Mouse (Mus musculus) forebrain, embryonic 16.5 days (tissue): Measurements from ENCODE around the gene Man1c1. TPM values are rescaled to one million over a fixed set of nuclear protein-coding genes. Genes with fewer than 3 reads are reported as not detected.

Experiments used
- ATAC-seq: fragments of 200-750 bp; cut with Nextera tagmentation; 2 replicates; pipeline ENCODE4 v1.8.0; 2017; ENCODE audit warnings: mild to moderate bottlenecking, moderate library complexity
- H3K27ac ChIP-seq: fragments of 300-500 bp; sonication (generic); 2 replicates; pipeline ENCODE4 v1.5.1; 2014; ENCODE audit warnings: low read length, control low read depth
- H3K27me3 ChIP-seq: fragments of 300-500 bp; sonication (generic); replicated peaks from 2 replicates; pipeline ENCODE4 v1.6.1; 2014; ENCODE audit warnings: low read length; ENCODE audit not compliant: control insufficient read depth, insufficient read depth
- H3K36me3 ChIP-seq: fragments of 300-500 bp; sonication (generic); 2 replicates; pipeline ENCODE4 v1.6.1; 2014; ENCODE audit not compliant: control insufficient read depth, insufficient read depth
- H3K4me1 ChIP-seq: fragments of 300-500 bp; sonication (generic); replicated peaks from 2 replicates; pipeline ENCODE4 v1.6.1; 2014; ENCODE audit warnings: low read length; ENCODE audit not compliant: control insufficient read depth, insufficient read depth
- H3K4me2 ChIP-seq: fragments of 300-500 bp; sonication (generic); 2 replicates; pipeline ENCODE4 v1.6.1; 2014; ENCODE audit warnings: mild to moderate bottlenecking, low read length, control low read depth
- H3K4me3 ChIP-seq: fragments of 300-500 bp; sonication (generic); replicated peaks from 2 replicates; pipeline ENCODE4 v1.5.1; 2014; ENCODE audit warnings: mild to moderate bottlenecking, low read length, control low read depth
- H3K9ac ChIP-seq: fragments of 300-500 bp; sonication (generic); replicated peaks from 2 replicates; pipeline ENCODE4 v1.6.1; 2014; ENCODE audit warnings: low read depth, low read length, control low read depth
- H3K9me3 ChIP-seq: fragments of 300-500 bp; sonication (generic); 2 replicates; pipeline ENCODE4 v1.6.1; 2016; ENCODE audit warnings: low read length; ENCODE audit not compliant: control insufficient read depth
- WGBS: fragments of 180-500 bp; shearing (Covaris S2); extraction: QIAGEN DNeasy Blood & Tissue Kit; methylation state at CpG from one replicate; pipeline ENCODE4 v1.1.7; 2014; 5-methylcytosine and 5-hydroxymethylcytosine counted together
- polyA plus RNA-seq: library from polyadenylated mRNA; unstranded; fragments of >200 nt; fragmentation: Nextera tagmentation; extraction: Ambion mirVana; gene quantifications from 2 replicates; pipeline ENCODE4 v1.2.1, GENCODE M21; 2015

Man1c1 gene
- polyA plus RNA-seq, 1 experiment from 2014 or later: 2.3 TPM

DNA sequence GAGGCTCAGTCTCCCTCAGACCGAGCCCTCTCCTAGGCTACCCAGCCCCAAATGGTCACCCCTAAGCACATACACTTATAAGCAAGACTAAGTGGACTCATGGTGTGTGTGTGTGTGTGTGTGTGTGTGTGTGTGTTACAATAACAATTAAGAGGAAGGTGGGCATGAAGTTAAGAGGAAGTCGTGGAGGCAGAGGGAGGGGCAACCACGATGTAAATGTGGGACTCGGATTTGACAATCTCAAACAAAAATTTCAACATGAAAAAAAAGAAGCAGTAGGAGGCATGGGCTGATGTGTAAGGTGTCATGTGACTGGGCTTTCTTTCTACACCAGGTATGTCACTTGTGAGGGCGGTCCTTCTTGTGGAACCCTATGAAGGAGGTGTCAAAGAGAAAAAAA, 96.4 kb downstream of the Man1c1 start:
- Histone ChIP-seq H3K27me3 (no peaks in the 10 kb centered on the region), H3K4me3 (no peak overlapping the region), H3K4me1 (peaks cover 16% of the 10 kb centered on the region), H3K36me3 (no peaks in the 10 kb centered on the region), H3K27ac (no peak overlapping the region), H3K9ac (no peak overlapping the region), H3K9me3 (no peaks in the 10 kb centered on the region), H3K4me2 (no peak overlapping the region)
- WGBS: 88% methylated on average over 5 of the region's 5 CpGs
- ATAC-seq: no peak

- Histone ChIP-seq H3K4me1 (peaks cover 16% of the 10 kb centered on the region), H3K27me3 (no peaks in the 10 kb centered on the region), H3K27ac (peak overlapping the region; percentile 41; the same call in 1 of the 2 replicates), H3K4me2 (no peak overlapping the region; the same call in 1 of the 2 replicates), H3K36me3 (no peaks in the 10 kb centered on the region), H3K9me3 (no peaks in the 10 kb centered on the region), H3K4me3 (no peak overlapping the region), H3K9ac (no peak overlapping the region)
- WGBS: 34% methylated on average over 5 of the region's 5 CpGs
- ATAC-seq: peak; percentile 77
These were observed 98.0 kb downstream of the Man1c1 start for GRCm38 (mm10) chr4:134606054-134606453.

DNA sequence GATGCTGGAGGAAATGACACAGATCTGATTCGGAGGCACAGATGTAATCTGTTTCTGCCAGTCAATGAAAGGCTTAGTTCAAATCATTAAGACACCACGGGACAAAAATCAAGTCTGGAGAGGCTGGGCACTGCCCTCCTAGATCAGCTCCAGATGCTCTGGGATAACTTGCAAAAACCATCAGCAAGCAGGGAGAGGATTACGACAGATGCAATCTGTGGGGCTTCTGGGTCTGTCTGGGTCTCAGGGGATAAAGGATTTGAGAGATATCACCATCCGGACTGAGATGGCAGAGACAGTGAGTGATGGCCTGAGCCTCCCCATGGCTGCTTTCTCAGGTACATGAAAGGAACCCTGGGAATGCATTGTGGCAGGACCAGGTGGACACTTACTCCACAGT, 99.6 kb downstream of the Man1c1 start:
- no peak overlapping the region for H3K9ac ChIP-seq
- H3K36me3 ChIP-seq: no peaks in the 10 kb centered on the region
- H3K9me3 ChIP-seq: no peaks in the 10 kb centered on the region
- H3K4me1 ChIP-seq: peaks cover 16% of the 10 kb centered on the region
- no peak overlapping the region for H3K27ac ChIP-seq
- ATAC-seq: no peak
- no peak overlapping the region for H3K4me2 ChIP-seq
- no peaks in the 10 kb centered on the region for H3K27me3 ChIP-seq
- no peak overlapping the region for H3K4me3 ChIP-seq
- WGBS: 76% methylated on average over 4 of the region's 4 CpGs

- Histone ChIP-seq H3K36me3 (no peaks in the 10 kb centered on the region), H3K4me1 (peaks cover 16% of the 10 kb centered on the region), H3K9ac (no peak overlapping the region), H3K4me2 (no peak overlapping the region), H3K4me3 (no peak overlapping the region), H3K27ac (no peak overlapping the region), H3K27me3 (no peaks in the 10 kb centered on the region), H3K9me3 (no peaks in the 10 kb centered on the region)
- no peak for ATAC-seq
- 79% methylated on average over 5 of the region's 5 CpGs for WGBS
These were observed 100.5 kb downstream of the Man1c1 start for GRCm38 (mm10) chr4:134603553-134603952.

DNA sequence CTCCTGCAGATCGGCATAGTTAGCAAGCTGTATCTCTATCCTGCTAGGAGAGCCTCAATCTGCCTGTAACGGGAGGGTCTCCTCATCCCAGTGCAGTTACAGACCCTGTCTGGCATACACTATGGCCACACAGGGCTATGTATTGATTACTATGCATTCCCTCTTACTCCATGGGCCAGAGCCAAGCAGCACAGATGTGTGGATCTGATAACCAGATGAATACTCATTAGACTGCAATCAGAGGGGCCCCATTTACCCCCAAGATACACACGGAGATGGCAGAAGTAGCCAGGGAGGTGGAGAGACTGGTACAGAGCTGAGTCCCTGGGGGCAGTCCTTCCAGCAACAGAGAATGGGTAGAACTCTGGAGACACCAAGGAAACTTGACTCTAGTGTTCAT, 101.5 kb downstream of the Man1c1 start:
- WGBS: 72% methylated on average over 3 of the region's 3 CpGs
- Histone ChIP-seq H3K4me1 (peaks cover 16% of the 10 kb centered on the region), H3K36me3 (no peaks in the 10 kb centered on the region), H3K4me3 (no peak overlapping the region), H3K4me2 (no peak overlapping the region), H3K27ac (no peak overlapping the region), H3K9ac (no peak overlapping the region), H3K27me3 (no peaks in the 10 kb centered on the region), H3K9me3 (no peaks in the 10 kb centered on the region)
- ATAC-seq: no peak

- no peak for ATAC-seq
- peaks cover 14% of the 10 kb centered on the region for H3K4me1 ChIP-seq
These were observed 102.1 kb downstream of the Man1c1 start for GRCm38 (mm10) chr4:134601981-134602380.

GRCm38 (mm10) chr4:134601404-134601803, 102.7 kb downstream of the Man1c1 start:
- H3K4me1 ChIP-seq: peaks cover 8% of the 10 kb centered on the region
- H3K9ac ChIP-seq: no peak overlapping the region
- H3K27ac ChIP-seq: no peak overlapping the region
- H3K4me2 ChIP-seq: no peak overlapping the region
- no peak overlapping the region for H3K4me3 ChIP-seq
- no peaks in the 10 kb centered on the region for H3K27me3 ChIP-seq
- 62% methylated on average over 8 of the region's 8 CpGs for WGBS
- H3K36me3 ChIP-seq: no peaks in the 10 kb centered on the region
- ATAC-seq: no peak
- no peaks in the 10 kb centered on the region for H3K9me3 ChIP-seq

More at GRCm38 (mm10) chr4:134601981-134602380, 102.1 kb downstream of the Man1c1 start:
- Histone ChIP-seq H3K4me2 (no peak overlapping the region), H3K27ac (no peak overlapping the region), H3K4me3 (no peak overlapping the region), H3K36me3 (no peaks in the 10 kb centered on the region), H3K27me3 (no peaks in the 10 kb centered on the region), H3K9me3 (no peaks in the 10 kb centered on the region), H3K9ac (no peak overlapping the region)
- 84% methylated on average over 7 of the region's 7 CpGs for WGBS

GRCm38 (mm10) chr4:134600777-134601176, 103.3 kb downstream of the Man1c1 start:
- WGBS: 80% methylated on average over 7 of the region's 7 CpGs
- ATAC-seq: no peak
- H3K4me2 ChIP-seq: no peak overlapping the region
- H3K4me1 ChIP-seq: peaks cover 2% of the 10 kb centered on the region
- no peak overlapping the region for H3K9ac ChIP-seq
- H3K27me3 ChIP-seq: no peaks in the 10 kb centered on the region
- no peaks in the 10 kb centered on the region for H3K36me3 ChIP-seq
- H3K9me3 ChIP-seq: no peaks in the 10 kb centered on the region
- H3K27ac ChIP-seq: no peak overlapping the region
- no peak overlapping the region for H3K4me3 ChIP-seq

DNA sequence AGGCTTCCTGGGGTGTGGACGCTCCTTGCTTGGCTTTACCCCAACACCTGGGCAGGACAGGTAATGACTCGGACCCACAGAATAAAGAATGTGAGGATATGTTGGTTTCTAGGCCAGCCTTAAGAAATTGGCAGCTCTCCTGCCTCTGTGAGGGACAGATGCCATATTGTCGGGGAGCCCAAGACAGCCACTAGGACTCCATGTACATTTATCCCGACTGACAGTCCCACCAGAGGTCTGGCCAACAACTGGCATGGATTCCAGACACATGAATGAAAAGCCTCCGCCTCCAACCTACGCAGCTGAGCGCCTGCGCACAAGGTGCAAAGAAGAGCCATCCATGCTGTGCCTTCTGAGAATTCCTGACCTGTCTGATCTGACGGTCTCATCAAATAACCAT, 104.0 kb downstream of the Man1c1 start:
- no peak for ATAC-seq
- Histone ChIP-seq H3K36me3 (no peaks in the 10 kb centered on the region), H3K9ac (no peak overlapping the region), H3K27ac (no peak overlapping the region), H3K4me3 (no peak overlapping the region), H3K4me2 (no peak overlapping the region), H3K4me1 (no peaks in the 10 kb centered on the region), H3K9me3 (no peaks in the 10 kb centered on the region), H3K27me3 (no peaks in the 10 kb centered on the region)
- 71% methylated on average over 9 of the region's 9 CpGs for WGBS
